Mouse (Mus musculus) kidney, adult 2 months (tissue): ENCODE measurements around the gene Ccdc152. TPM values are rescaled to one million over a fixed set of nuclear protein-coding genes. Genes with fewer than 3 reads are reported as not detected.

Source experiments
- DNase-seq: peaks from one replicate; pipeline ENCODE4 v3.0.0; 2021
- H3K27ac ChIP-seq: fragments of 200-500 bp; 2 replicates; pipeline ENCODE4 v1.5.1; 2012; ENCODE audit warnings: low read depth, low read length, control low read depth, inconsistent platforms; ENCODE audit not compliant: insufficient read depth
- H3K27me3 ChIP-seq: fragments of 200-500 bp; replicated peaks from 2 replicates; pipeline ENCODE4 v1.6.1; 2012; ENCODE audit warnings: mild to moderate bottlenecking, moderate library complexity, low read length, inconsistent platforms; ENCODE audit not compliant: control insufficient read depth, insufficient read depth
- H3K36me3 ChIP-seq: fragments of 200-500 bp; 2 replicates; pipeline ENCODE4 v1.6.1; 2012; ENCODE audit warnings: mild to moderate bottlenecking, moderate library complexity, low read length, inconsistent platforms; ENCODE audit not compliant: control insufficient read depth, insufficient read depth
- H3K4me1 ChIP-seq: fragments of 200-500 bp; 2 replicates; pipeline ENCODE4 v1.6.1; 2011; ENCODE audit warnings: low read length; ENCODE audit not compliant: control insufficient read depth, insufficient read depth
- H3K4me3 ChIP-seq: fragments of 200-500 bp; 2 replicates; pipeline ENCODE4 v1.5.1; 2011; ENCODE audit warnings: mild to moderate bottlenecking, low read depth, low read length, control low read depth; ENCODE audit not compliant: insufficient read depth
- CTCF ChIP-seq: fragments of 200-500 bp; conservative IDR thresholded peaks from 2 replicates; pipeline ENCODE4 v1.5.1; 2011; ENCODE audit warnings: low read depth, mild to moderate bottlenecking, control low read depth, low read length, moderate library complexity, mixed read lengths; ENCODE audit not compliant: insufficient read depth, insufficient read length
- POLR2A ChIP-seq: fragments of 200-500 bp; IDR thresholded peaks from one replicate; pipeline ENCODE4 v1.6.1; 2011; ENCODE audit warnings: low read depth, low read length, control low read depth
- WGBS: fragments of 180-500 bp; shearing (Covaris S2); methylation state at CpG from one replicate; pipeline ENCODE4 v1.1.7; 2018; 5-methylcytosine and 5-hydroxymethylcytosine counted together
- polyA plus RNA-seq: library from polyadenylated mRNA; depleted of rRNA; stranded (reverse); fragments of >200 nt; gene quantifications from 2 replicates; pipeline ENCODE4 v1.2.3, GENCODE M21; 2012

The Ccdc152 gene
- polyA plus RNA-seq, 1 experiment: 1.0 TPM

- Histone ChIP-seq H3K27ac (no peak overlapping the region), H3K27me3 (no peaks in the 10 kb centered on the region), H3K4me1 (no peaks in the 10 kb centered on the region), H3K36me3 (no peaks in the 10 kb centered on the region), H3K4me3 (no peak overlapping the region)
- 71% methylated on average over 4 of the region's 4 CpGs for WGBS
- DNase-seq: no peak
- no peak for TF ChIP-seq CTCF
- TF ChIP-seq POLR2A: no peak
Measured at GRCm38 (mm10) chr15:3300361-3301100, 2.8 kb downstream of the Ccdc152 start.

- no peaks in the 10 kb centered on the region for H3K27me3 ChIP-seq
- DNase-seq: no peak
- no peaks in the 10 kb centered on the region for H3K4me1 ChIP-seq
- TF ChIP-seq CTCF (no peak), POLR2A (no peak)
- 76% methylated on average over 8 of the region's 8 CpGs for WGBS
- H3K36me3 ChIP-seq: no peaks in the 10 kb centered on the region
- no peak overlapping the region for H3K4me3 ChIP-seq
- H3K27ac ChIP-seq: no peak overlapping the region
Measured at GRCm38 (mm10) chr15:3297615-3298014, 5.7 kb downstream of the Ccdc152 start.

- H3K36me3 ChIP-seq: peaks cover 2% of the 10 kb centered on the region; the same call in 1 of the 2 replicates
- no peaks in the 10 kb centered on the region for H3K4me1 ChIP-seq
- DNase-seq: no peak
- no peak overlapping the region for H3K4me3 ChIP-seq
- WGBS: 81% methylated on average over 1 of the region's 1 CpGs
- TF ChIP-seq POLR2A (no peak), CTCF (no peak)
- H3K27ac ChIP-seq: no peak overlapping the region
- no peaks in the 10 kb centered on the region for H3K27me3 ChIP-seq
Measured at GRCm38 (mm10) chr15:3295986-3296385, 7.3 kb downstream of the Ccdc152 start.

- TF ChIP-seq CTCF (no peak), POLR2A (no peak)
- peaks cover 2% of the 10 kb centered on the region; the same call in 1 of the 2 replicates for H3K36me3 ChIP-seq
- 72% methylated on average over 1 of the region's 1 CpGs for WGBS
- no peak for DNase-seq
- H3K4me3 ChIP-seq: no peak overlapping the region
- H3K27me3 ChIP-seq: no peaks in the 10 kb centered on the region
- H3K4me1 ChIP-seq: no peaks in the 10 kb centered on the region
- H3K27ac ChIP-seq: no peak overlapping the region
Measured at GRCm38 (mm10) chr15:3293477-3293876, 9.8 kb downstream of the Ccdc152 start.

- Histone ChIP-seq H3K4me1 (no peaks in the 10 kb centered on the region), H3K4me3 (no peak overlapping the region), H3K27ac (no peak overlapping the region), H3K27me3 (no peaks in the 10 kb centered on the region), H3K36me3 (peaks cover 2% of the 10 kb centered on the region; the same call in 1 of the 2 replicates)
- 90% methylated on average over 3 of the region's 3 CpGs for WGBS
- no peak for TF ChIP-seq CTCF
- no peak for DNase-seq
Measured at GRCm38 (mm10) chr15:3290435-3290834, 12.9 kb downstream of the Ccdc152 start.

GRCm38 (mm10) chr15:3286032-3286431, 17.3 kb downstream of the Ccdc152 start:
- no peak for DNase-seq
- no peak for TF ChIP-seq POLR2A
- no peak for TF ChIP-seq CTCF
- H3K4me3 ChIP-seq: no peak overlapping the region
- H3K36me3 ChIP-seq: no peaks in the 10 kb centered on the region
- no peak overlapping the region for H3K27ac ChIP-seq
- no peaks in the 10 kb centered on the region for H3K27me3 ChIP-seq
- no peaks in the 10 kb centered on the region for H3K4me1 ChIP-seq

GRCm38 (mm10) chr15:3281737-3282136, 21.6 kb downstream of the Ccdc152 start:
- Histone ChIP-seq H3K4me1 (no peaks in the 10 kb centered on the region), H3K4me3 (no peak overlapping the region), H3K27me3 (no peaks in the 10 kb centered on the region), H3K36me3 (peaks cover 11% of the 10 kb centered on the region), H3K27ac (no peak overlapping the region)
- 86% methylated on average over 1 of the region's 1 CpGs for WGBS
- TF ChIP-seq CTCF (no peak), POLR2A (no peak)
- DNase-seq: no peak

- H3K27me3 ChIP-seq: no peaks in the 10 kb centered on the region
- no peak overlapping the region for H3K27ac ChIP-seq
- DNase-seq: no peak
- TF ChIP-seq CTCF (no peak), POLR2A (no peak)
- H3K36me3 ChIP-seq: peaks cover 14% of the 10 kb centered on the region
- no peak overlapping the region for H3K4me3 ChIP-seq
- H3K4me1 ChIP-seq: no peaks in the 10 kb centered on the region
Measured at GRCm38 (mm10) chr15:3281216-3281615, 22.1 kb downstream of the Ccdc152 start.
